Mouse (Mus musculus) gastrocnemius, adult 8-10 months (tissue): ENCODE data around the gene A830031A19Rik. TPM values are rescaled to one million over a fixed set of nuclear protein-coding genes. Genes with fewer than 3 reads are reported as not detected.

Experiments
- DNase-seq, 2 experiments: peaks; one replicate each; pipeline ENCODE4 v3.0.0; 2022; ENCODE audit warnings: low spot score in 2 of 2
- total RNA-seq, 4 experiments: library from RNA; stranded (reverse); gene quantifications; 2 replicates each; pipeline ENCODE4 v1.2.4; 2022

The A830031A19Rik gene
- total RNA-seq, 4 experiments from 2014 or later, result not detected

DNA sequence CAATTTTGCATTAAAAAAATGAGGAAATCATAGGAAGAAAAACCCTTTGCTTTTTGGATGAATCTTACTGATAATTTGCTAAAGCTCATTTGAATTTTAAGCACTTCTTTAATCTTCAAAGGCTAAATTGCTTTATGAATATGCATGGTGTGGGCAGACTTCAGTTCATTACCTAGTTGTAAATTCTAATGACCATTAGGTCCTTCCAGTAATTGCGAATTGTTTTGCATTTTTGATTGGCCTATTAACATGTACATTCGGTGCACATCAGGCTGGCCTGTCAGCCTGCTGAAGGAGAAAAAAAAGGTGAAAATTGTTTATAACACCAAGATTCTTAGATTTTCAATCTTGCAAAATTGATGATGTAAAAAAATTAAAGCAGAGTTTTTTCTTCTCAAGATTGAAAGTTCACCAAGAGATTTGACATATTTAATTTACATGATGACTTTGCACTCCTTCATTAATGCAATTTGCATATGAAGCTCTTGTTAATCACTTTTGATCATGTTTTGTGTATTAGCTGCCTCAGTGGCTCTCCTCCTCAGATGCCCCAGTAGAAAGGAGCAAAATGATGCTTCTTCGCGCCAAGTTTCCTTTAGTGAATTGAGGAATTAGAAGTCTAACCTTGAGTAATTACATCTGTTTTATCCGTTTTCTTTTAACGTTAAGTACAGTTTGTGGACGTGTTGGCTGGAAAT, 21.0 kb upstream of the A830031A19Rik start:
- DNase-seq, result no peak

DNA sequence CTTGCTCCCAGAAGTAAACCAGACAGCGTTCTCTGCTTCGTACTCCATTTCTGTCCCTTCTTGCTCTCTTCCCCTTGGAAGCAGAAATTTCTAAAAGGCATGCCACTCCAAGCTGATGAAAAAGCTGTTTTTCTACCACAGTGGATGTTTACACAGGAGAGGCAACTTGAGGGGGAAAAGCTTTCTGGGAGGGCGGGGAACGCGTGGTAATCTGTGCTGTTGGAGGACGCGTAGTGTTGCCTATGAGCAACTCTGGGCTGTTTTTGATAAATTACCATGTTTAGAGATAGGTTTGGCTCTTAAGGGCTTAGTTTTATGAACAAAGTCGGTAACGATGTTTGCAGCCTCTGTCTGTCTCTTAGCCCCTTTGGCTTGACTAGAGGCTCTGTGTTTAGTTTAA, 20.4 kb upstream of the A830031A19Rik start:
- no peak for DNase-seq

DNA sequence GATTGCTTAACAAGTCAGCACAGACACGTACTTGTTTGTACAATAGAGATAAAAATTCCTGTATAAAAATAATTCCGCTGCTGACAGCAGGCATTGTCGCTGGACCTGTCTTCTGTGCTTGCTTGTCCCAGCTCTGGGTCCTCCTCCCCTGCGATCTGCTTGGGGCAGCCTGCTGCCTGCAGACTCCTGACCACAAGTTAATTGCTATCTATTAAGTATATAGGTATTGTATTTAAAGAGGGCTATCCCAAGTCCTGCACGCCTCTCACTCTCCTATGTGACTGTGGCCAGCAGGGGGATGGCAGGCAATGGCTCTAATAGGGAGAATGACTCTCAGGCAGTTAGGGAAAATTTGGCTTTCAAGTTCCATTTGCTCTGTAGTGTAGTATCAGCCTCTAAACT, 19.2 kb upstream of the A830031A19Rik start:
- no peak for DNase-seq

DNA sequence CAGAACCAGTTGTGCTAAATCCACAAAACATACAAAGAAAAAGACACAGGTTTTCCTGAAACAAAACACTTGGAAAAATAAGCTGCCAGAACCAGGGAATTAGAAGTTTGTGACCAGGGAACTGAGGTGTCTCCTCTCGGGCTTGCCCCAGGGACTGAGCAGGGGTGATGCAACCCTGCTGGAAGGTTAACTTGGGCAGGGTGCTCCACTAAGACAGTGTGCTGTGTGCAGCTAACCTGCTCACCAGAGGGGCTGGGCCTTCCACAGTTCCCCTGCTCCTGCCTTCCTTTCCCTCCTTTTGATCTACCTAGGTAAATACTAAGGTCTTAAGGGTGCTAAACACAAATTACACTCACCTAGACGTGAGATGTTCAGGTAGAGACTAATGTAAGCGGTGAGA, 17.8 kb upstream of the A830031A19Rik start:
- DNase-seq, result no peak

DNA sequence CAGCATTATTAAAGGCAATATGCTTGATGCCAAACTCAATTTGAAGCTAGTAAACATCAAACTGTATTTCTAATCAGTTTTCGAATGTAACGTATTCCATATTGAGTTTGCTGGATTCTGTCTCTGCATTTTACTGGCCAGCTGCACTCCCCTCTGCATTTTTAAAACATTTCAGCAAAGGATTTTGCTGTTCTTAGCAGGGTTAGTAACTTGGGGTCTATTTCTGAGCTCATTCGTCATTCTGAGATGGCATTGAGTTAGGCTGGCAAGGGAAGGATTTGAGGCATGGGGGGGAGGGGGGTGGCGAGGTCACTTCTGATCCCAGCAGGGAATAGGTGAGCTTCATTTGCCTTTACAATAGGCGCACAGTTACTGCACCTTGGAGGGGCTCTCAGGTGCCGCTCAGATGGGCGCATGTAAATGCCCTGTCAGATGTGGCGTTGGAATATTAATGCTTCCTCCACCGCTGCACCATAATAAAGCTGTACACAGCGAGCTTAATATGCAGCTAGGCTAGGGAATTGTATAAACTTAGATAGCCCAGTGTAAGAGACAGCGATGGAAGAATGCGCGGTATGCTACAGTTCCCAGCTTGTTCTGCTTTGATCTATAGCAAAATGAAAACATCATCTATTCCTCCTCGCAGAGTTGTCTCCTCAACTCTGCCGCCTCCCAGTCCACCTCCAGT, 16.7 kb upstream of the A830031A19Rik start:
- DNase-seq, result no peak

DNA sequence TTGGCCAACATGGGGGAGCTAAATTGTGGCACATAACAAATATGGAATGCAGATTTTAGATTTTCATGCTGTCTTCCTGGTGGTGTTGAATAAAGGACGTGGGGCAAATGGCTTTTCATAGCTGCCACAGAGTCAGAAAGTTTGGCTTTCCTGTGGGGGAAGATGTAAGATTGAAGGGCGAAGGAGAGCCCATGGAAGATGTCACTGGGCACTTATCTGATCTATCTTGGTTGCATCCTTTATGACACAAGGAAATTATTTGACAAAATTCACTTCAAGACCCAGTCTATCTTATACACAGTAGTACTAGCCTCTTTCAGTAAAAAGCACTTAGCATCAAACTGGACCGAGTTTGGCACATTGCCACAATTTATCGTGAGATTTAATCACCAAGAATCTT, 15.6 kb upstream of the A830031A19Rik start:
- no peak for DNase-seq

DNA sequence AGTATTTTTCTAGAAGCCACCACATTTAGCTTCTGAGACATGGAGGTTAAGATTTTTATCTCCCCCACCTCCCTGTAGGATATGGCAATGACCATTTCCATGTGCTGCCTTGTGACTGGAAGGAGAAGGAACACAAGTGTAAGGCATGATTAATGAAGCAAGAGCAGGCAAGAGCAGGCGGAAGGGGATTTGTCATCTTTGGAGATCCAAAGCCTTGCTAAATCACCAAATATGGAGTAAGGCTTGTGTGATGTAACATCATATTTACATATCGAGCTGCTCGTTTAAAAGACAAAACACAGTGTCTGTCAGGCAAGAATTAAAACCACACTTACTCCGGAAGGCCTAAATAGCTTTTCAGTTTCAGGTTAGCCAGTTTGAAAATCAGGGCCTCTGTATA, 12.2 kb upstream of the A830031A19Rik start:
- DNase-seq, result no peak

DNA sequence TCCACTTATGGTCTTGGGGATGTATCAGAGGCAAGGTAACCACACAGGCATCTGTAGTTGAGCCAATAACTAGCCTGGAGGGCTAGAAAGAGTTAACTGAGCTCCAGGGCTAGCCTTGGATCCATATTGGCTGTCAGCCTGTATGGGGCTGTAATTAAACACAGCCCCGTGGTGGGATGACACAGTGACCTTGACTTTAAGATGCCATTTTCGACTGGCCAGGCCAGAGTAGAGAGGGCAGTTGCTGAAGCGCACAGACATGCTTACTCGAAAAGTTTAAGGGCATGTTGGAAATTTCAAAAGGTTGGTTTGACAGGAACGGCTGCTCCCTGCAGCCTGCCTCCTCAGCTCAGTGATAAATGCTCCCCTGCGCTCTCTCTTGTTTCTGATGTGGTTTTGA, 11.1 kb upstream of the A830031A19Rik start:
- DNase-seq, result no peak

DNA sequence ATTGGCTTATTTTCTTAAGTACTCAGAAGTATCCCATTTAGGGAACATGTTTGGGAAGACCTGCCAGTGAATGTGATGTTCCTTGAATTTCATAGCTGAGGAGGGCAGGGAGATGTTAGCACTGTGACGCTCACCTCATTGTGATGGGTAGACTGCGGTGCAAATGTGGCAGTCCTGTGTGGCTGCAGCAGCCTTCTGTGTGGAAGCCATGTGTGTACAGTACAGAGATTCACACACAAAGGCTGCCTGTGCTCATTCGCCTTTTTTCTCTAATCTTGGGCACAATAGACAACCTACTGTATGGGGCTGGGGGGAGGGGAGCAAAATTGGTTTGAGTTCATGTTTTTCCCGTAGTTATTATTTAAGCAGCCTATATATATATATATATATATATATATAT, 9.7 kb upstream of the A830031A19Rik start:
- no peak for DNase-seq

DNA sequence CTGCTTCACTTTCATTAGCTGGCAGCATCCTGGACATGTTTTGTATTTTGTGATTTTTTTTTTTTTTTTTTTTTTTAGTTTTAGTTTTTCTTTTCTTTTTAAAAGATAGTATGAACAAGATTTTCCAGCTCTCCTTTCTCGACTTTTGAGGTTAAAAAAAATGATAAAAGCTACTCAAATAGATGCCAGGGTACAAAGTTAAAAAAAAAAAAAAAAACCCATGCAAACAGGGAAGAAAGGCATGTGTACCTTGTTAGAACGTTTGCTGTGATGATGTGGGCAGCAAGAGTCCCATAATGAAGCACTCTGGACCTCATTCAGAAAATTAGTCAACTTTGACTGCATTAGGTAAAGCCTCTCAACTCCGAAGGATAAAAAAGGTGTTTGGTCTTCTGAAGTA, 9.2 kb upstream of the A830031A19Rik start:
- no peak for DNase-seq

DNA sequence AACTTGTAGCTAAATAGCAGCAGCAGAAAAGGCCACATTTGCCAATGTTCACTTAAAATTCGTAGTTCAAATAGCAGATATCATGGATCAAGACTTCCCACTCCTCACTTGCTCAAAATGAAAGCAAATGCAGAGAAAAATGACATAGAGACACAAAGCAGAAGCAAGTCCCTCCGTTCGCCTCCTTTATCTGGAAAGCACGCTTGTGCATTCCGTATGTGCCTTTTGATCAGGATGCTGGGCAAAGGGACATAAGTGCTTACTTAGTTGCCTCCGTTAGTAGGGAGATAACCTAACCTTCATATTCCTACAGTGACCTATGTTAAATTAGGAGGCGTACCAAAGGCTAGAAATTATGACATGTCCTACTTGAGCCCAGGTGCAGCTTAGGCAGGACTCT, 8.6 kb upstream of the A830031A19Rik start:
- DNase-seq, result no peak

DNA sequence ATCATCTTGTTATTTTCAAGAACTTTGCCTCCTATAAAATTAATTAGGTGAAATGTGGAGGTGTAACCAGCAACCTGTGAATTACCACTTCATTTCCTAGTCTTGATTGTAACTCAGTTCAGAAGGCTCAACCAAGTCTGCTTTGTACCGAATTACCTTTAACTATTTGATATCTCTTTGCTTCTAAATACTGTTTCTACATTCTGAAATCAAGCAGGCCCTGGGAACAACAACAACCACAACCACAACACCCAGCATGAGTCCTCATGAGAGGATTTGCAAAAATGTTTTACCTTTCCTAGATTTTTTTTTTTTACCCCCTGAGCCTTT, 8.2 kb upstream of the A830031A19Rik start:
- DNase-seq, result no peak

DNA sequence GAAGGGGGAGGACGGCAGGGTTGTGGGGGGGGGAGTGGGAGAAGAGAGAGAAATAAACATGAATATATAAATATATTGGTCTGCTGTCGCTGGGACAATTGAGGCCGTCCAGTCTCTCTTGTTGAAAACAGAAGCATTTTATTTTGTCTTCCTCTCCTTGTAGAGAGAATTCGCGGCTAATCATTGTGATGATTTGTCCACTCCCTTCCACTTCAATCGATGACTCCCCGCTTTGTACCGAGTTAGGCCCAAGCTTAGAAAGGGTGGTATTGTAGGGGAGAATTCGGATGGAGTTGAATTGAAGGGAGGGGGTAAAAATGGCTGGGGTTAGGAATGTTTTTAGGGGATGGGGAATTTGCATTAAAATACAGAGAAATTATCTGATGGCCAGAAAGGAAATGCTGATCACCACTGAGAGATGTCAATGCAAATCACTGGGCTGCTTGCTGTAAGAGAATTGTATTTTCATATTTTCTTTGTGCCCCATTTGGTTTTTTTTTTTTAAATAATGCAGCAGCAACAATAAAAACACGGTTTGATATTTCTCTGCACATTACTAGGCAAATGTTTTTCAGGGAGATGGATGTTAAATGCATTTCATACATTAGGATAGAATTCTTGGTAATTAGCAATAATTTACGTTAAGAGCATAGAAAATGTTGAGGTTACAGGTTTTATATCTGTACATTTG, 7.7 kb upstream of the A830031A19Rik start:
- no peak for DNase-seq

DNA sequence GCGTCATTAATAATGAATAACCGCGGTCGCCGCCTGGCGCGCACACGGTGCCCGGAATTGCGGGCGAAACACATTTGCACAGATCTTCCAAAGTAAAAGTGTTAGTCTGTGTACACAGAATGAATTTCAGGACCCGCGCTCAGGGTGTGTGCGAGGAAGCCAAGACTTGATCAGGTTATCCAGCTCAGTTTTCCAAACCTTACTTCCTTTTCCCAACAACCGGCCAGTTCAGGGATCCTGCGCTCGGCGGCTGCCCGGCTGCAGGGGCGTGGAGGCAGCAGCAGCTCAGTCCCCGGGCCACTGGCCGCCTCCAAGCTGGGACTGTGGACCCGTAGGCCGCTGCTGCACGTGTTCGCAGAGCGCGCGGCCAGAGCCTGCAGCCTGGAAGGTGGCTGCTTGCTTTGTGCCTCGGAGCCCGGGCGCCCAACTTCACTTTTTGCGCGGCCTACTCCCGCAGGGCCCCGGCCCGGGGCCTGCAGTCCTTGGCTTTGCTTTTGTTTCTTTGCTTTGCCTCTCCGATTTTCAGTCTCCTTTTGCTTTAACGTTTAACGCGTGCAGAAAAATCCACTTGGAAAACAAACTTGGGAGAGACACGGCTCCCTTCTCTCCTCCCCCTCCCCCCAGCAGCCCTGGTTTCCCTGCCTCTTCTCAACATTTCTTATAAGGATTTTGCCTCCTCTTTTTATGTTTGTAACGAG, 7.0 kb upstream of the A830031A19Rik start:
- no peak for DNase-seq

DNA sequence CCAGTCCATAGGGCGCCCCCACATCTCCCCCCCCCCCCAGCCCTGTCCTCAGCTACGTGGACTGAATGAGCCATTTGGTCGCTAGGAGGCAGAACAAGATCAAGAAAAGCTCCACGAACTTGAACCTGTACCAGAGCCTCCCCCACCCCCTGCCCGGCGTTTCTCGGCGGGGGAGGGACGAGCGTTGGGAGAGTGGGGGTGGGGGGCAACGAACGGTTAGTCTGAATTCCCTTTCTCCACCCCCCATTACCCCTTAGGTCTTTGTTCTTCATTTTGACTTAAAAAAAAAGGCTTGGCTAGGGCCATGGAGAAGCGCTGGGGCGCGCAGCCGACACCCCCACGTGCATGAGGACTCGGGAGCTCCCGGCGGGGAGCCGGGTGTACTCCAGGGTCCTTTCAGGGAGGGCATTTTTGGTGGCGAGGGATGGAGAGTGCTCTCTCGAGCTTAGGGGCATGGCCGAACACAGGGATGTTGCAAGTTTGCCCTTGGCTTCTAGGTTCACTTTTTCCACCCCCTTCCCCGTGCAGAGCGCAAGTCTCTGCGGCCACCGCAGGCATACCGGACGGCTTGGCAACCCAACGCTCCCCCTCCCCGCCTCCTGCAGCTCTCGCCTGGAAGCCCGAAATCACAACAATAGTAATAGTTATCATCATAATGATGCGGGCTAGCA, 6.3 kb upstream of the A830031A19Rik start:
- DNase-seq, result no peak

DNA sequence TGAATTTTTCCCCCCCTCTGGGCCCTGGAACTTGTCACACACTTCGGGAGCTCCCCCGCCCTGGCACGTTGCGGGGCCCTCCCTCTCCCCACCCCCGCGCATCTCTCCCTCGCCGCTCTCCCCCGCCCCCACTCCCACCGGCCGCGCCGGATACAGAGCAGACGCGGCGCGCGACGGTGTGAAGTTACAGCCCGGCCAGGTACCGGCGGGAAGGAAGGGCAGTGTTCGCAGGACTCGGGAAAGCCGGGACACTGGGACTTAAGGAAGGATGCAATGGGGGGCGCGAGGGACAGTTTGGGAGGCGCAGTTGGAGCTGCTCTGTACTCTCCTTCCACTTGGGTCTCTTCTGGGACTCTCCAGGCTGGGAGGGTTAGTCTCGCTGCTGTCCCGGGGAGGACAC, 5.7 kb upstream of the A830031A19Rik start:
- DNase-seq, result no peak

DNA sequence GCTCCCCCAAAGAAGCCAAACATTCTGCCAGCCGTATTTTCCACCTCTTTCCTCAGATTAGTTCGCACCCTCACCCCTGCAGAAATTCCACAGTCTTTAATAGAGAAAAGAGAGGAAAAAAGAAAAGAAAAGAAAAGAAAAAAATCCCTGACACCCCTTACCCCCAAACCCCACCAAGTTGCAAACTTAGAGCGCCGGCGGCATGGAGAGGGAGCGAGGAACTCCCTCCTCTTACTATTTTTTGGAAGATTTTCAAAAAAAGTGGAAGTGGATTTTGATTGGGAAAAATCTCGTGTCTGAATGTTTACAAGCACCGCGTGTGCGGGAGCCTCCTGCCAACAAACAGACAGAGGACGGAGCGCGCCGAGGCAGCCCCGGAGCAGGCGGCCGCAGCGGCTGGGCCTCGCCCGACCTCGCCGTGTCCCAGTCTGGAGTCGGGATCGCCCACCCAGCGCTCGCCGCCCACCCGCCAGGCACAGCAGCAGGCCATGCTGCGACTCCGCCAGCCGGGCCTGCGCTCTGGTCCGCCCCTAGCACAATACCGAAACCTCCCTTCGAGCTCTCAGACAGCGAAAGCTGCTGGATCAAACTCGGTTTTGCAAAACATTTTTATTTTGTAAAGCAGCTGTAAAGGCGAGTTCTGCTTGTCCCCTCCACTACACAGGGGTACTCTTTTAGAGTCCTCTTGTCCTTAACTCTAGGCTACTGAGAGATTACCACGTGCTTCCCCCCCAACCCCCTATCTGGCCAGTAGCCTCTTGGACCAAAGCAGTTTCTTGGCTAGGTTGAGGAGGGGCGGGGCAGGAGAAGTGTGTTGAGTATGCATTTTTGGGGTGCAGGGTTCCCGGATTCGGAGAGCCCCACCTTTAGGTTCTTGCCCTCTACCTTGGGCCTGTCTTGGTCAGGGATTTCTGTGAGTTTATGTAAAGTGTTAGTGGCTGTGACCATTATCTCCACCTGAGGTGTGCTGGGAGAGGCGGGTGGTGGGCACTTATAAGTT, 4.8 kb upstream of the A830031A19Rik start:
- DNase-seq, result peak in 1 of 2 experiments; percentile 4

DNA sequence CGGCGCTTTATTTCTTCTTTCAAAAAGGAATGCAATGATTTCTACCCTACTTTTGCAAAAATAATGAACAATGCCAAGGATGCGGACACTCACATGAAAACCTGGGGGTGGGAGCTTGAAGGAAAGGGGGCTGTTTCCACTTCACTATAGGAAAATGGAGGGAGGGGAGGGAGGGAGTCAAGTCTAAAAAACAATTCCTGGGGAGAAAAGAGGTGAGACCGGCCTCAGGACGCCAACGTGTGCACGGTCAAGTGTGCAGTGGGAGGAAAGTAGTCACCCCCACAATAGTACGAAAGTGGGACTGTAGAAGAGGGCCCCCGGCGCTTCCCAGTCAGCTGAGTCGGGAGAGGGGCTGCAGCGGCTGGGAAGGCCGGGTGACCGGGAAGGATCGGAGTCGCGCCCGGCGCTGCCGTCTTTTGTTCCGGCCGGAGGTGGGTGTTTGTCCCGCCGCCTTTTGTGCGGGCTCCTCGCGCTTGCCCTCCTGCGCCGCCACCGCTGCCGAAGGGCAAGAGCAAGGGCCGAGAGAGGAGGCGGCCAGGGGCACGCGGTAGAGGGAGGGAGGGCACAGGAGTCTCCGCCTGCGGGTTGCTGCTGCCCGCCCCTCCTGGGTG, 4.0 kb upstream of the A830031A19Rik start:
- DNase-seq, result no peak

DNA sequence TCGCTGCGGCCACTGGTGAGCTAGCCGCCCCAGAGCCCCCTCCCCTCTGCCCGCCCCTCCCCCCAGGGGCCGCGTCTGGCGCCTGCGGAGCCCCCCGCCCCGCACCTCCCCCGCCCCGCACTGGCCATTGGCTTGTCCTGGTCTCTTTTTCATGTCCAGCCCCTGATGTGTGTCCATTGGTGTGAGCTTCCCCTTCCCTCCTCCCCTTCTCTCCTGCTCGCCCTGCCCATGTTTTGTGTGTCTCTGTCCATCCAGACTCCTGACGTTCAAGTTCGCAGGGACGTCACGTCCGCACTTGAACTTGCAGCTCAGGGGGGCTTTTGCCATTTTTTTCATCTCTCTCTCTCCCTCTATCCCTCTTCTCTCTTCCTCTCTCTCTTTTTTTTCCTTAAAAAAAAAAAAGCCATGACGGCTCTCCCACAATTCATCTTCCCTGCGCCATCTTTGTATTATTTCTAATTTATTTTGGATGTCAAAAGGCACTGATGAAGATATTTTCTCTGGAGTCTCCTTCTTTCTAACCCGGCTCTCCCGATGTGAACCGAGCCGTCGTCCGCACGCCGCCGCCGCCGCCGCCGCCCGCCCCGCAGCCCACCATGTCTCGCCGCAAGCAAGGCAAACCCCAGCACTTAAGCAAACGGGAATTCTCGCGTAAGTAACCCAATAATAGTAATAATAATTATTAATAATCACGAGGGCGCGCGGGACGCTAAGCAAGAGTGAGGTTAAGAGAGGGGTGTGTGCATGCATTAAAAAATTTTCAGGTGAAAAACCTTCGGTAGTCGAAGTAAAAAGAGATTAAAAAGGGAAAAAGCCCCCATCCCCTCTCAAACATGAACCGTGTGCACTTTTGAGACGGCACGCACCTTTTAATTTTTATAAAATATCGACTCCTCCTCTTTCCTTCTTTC, 3.2 kb upstream of the A830031A19Rik start, which contains the start of gene Bcl11a:
TSS of gene Bcl11a (plus strand) at position 262 of the 911 bp plus-strand sequence.
- DNase-seq, result no peak
